Mouse (Mus musculus): Measurements from ENCODE around the gene Dusp13. TPM values are rescaled to one million over a fixed set of nuclear protein-coding genes. Genes with fewer than 3 reads are reported as not detected.

The Dusp13 gene
- polyA plus RNA-seq, 1 experiment from 2014 or later, result not detected

GRCm38 (mm10) chr14:21744169-21744568 is 6.8 kb downstream of the Dusp13 start:
- H3K4me3 ChIP-seq, result no peak overlapping the region
- H3K27ac ChIP-seq (replicated peaks), result no peak overlapping the region
- no peaks in the 10 kb centered on the region for H3K36me3 ChIP-seq
- no peaks in the 10 kb centered on the region for H3K4me1 ChIP-seq
- 90% methylated on average over 1 of the region's 1 CpGs for WGBS
- no peak for DNase-seq (ENCODE audit: low spot score)
- H3K9me3 ChIP-seq (replicated peaks), result no peaks in the 10 kb centered on the region
- H3K27me3 ChIP-seq (ENCODE audit: low read depth, poor library complexity, severe bottlenecking), result 0 out of 2 replicates have a peak, but pooled peaks cover 4% of the 10 kb centered on the region

GRCm38 (mm10) chr14:21742441-21742840 is 8.5 kb downstream of the Dusp13 start:
- 91% methylated on average over 4 of the region's 4 CpGs for WGBS
- Histone ChIP-seq H3K4me1 (no peaks in the 10 kb centered on the region), H3K36me3 (no peaks in the 10 kb centered on the region), H3K9me3 (replicated peaks) (no peaks in the 10 kb centered on the region), H3K27me3 (ENCODE audit: low read depth, poor library complexity, severe bottlenecking) (0 out of 2 replicates have a peak, but pooled peaks cover 4% of the 10 kb centered on the region), H3K4me3 (no peak overlapping the region), H3K27ac (replicated peaks) (no peak overlapping the region)
- DNase-seq (ENCODE audit: low spot score), result no peak

- H3K36me3 ChIP-seq, result no peaks in the 10 kb centered on the region
- no peak overlapping the region for H3K4me3 ChIP-seq
- 13% methylated on average over 4 of the region's 4 CpGs for WGBS
- DNase-seq (ENCODE audit: low spot score), result peak; percentile 87
- H3K27me3 ChIP-seq (ENCODE audit: low read depth, poor library complexity, severe bottlenecking), result 0 out of 2 replicates have a peak, but pooled peaks cover 4% of the 10 kb centered on the region
- H3K27ac ChIP-seq (replicated peaks), result no peak overlapping the region
- no peaks in the 10 kb centered on the region for H3K4me1 ChIP-seq
- H3K9me3 ChIP-seq (replicated peaks), result no peaks in the 10 kb centered on the region
Observed at GRCm38 (mm10) chr14:21741786-21742185, 9.2 kb downstream of the Dusp13 start.

- H3K9me3 ChIP-seq (replicated peaks), result no peaks in the 10 kb centered on the region
- no peaks in the 10 kb centered on the region for H3K36me3 ChIP-seq
- no peak for DNase-seq (ENCODE audit: low spot score)
- H3K4me3 ChIP-seq, result no peak overlapping the region
- WGBS, result 88% methylated on average over 3 of the region's 3 CpGs
- no peaks in the 10 kb centered on the region for H3K4me1 ChIP-seq
- H3K27ac ChIP-seq (replicated peaks), result no peak overlapping the region
- H3K27me3 ChIP-seq (ENCODE audit: low read depth, poor library complexity, severe bottlenecking), result 0 out of 2 replicates have a peak, but pooled peaks cover 4% of the 10 kb centered on the region
Observed at GRCm38 (mm10) chr14:21741314-21741713, 9.7 kb downstream of the Dusp13 start.

DNA sequence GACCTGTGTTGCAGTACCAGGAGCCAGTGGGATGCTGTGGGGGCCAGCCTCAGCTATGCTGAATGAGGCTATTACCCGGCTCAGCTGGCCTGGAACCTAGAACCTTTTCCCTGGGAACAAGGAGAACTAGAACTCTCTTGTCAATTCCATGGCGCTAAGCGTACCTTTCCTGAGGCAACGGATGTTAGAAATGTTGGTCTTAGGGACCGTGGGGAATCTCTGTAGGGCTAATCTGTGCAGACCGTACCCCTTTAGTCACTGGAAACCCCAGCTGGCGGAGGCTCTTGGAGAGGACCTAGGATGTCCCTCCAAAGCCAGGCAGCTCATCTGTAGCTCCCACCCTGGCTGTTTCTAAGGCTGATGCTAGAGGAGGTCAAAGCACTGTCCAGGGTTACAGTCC is 10.6 kb downstream of the Dusp13 start:
- no peaks in the 10 kb centered on the region for H3K4me1 ChIP-seq
- 92% methylated on average over 7 of the region's 7 CpGs for WGBS
- no peak for DNase-seq (ENCODE audit: low spot score)
- H3K9me3 ChIP-seq (replicated peaks), result no peaks in the 10 kb centered on the region
- H3K27me3 ChIP-seq (ENCODE audit: low read depth, poor library complexity, severe bottlenecking), result 0 out of 2 replicates have a peak, but pooled peaks cover 4% of the 10 kb centered on the region
- H3K27ac ChIP-seq (replicated peaks), result no peak overlapping the region
- H3K36me3 ChIP-seq, result no peaks in the 10 kb centered on the region
- H3K4me3 ChIP-seq, result no peak overlapping the region

GRCm38 (mm10) chr14:21733131-21733905 is 17.7 kb downstream of the Dusp13 start:
- DNase-seq (ENCODE audit: low spot score), result no peak
- Histone ChIP-seq H3K27me3 (ENCODE audit: low read depth, poor library complexity, severe bottlenecking) (no peaks in the 10 kb centered on the region; the same call in 1 of the 2 replicates), H3K4me1 (no peaks in the 10 kb centered on the region), H3K9me3 (replicated peaks) (peaks cover 3% of the 10 kb centered on the region; the same call in 1 of the 2 replicates), H3K27ac (replicated peaks) (no peak overlapping the region), H3K4me3 (no peak overlapping the region), H3K36me3 (no peaks in the 10 kb centered on the region)
- WGBS, result 92% methylated on average over 15 of the region's 15 CpGs

GRCm38 (mm10) chr14:21729936-21730335 is 21.0 kb downstream of the Dusp13 start:
- H3K36me3 ChIP-seq, result no peaks in the 10 kb centered on the region
- 90% methylated on average over 4 of the region's 4 CpGs for WGBS
- no peak overlapping the region for H3K4me3 ChIP-seq
- no peaks in the 10 kb centered on the region for H3K4me1 ChIP-seq
- peaks cover 9% of the 10 kb centered on the region for H3K27me3 ChIP-seq (ENCODE audit: low read depth, poor library complexity, severe bottlenecking)
- H3K9me3 ChIP-seq (replicated peaks), result peaks cover 3% of the 10 kb centered on the region; the same call in 1 of the 2 replicates
- no peak for DNase-seq (ENCODE audit: low spot score)
- no peak overlapping the region for H3K27ac ChIP-seq (replicated peaks)

- H3K4me3 ChIP-seq, result no peak overlapping the region
- H3K27me3 ChIP-seq (ENCODE audit: low read depth, poor library complexity, severe bottlenecking), result peaks cover 17% of the 10 kb centered on the region
- H3K4me1 ChIP-seq, result no peaks in the 10 kb centered on the region
- peaks cover 3% of the 10 kb centered on the region; the same call in 1 of the 2 replicates for H3K9me3 ChIP-seq (replicated peaks)
- DNase-seq (ENCODE audit: low spot score), result no peak
- H3K36me3 ChIP-seq, result no peaks in the 10 kb centered on the region
- H3K27ac ChIP-seq (replicated peaks), result no peak overlapping the region
- 87% methylated on average over 6 of the region's 6 CpGs for WGBS
Observed at GRCm38 (mm10) chr14:21729031-21729732, 21.8 kb downstream of the Dusp13 start.

DNA sequence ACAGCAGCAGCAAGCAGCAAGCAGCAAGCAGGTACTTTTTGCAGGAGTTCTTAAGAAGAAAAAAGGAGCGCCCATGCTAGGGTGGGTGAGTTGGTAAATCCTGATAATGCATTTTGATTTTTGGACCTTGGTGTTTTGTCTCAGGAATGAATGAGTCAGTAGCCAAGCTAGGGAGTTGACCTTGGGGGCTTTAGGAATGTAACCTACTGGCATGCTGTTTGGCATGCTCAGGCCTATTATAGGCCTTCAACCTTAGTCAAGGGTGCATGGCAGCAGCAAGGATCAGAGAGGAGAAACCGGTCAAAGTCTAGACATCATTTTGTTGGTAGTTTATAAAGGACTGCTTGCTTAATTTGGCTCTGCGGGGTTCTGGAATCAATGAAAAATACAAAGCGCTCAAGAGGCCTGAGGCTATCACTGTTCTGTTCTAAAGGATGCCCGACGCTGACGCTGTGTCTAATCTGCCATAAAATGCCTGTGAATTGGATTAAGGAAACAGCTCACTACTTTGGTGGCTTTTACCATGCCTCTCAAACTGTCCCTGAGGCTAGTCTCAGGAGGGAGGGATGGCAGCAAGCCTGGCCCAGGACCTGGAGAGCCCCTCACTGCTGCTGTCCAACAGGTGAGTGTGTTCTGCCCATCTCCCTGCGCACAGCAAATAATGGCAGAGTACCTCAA is 28.8 kb downstream of the Dusp13 start:
- no peak overlapping the region for H3K4me3 ChIP-seq
- 58% methylated on average over 8 of the region's 8 CpGs for WGBS
- peak overlapping the region; percentile 13; the same call in 1 of the 2 replicates for H3K27ac ChIP-seq (replicated peaks)
- no peak for DNase-seq (ENCODE audit: low spot score)
- H3K4me1 ChIP-seq, result peaks cover 26% of the 10 kb centered on the region
- no peaks in the 10 kb centered on the region for H3K36me3 ChIP-seq
- H3K9me3 ChIP-seq (replicated peaks), result 0 out of 2 replicates have a peak, but pooled peaks cover 6% of the 10 kb centered on the region
- peaks cover 30% of the 10 kb centered on the region for H3K27me3 ChIP-seq (ENCODE audit: low read depth, poor library complexity, severe bottlenecking)

GRCm38 (mm10) chr14:21720430-21721205 is 30.4 kb downstream of the Dusp13 start:
- Histone ChIP-seq H3K36me3 (no peaks in the 10 kb centered on the region), H3K27ac (replicated peaks) (no peak overlapping the region), H3K4me3 (no peak overlapping the region), H3K9me3 (replicated peaks) (0 out of 2 replicates have a peak, but pooled peaks cover 6% of the 10 kb centered on the region), H3K27me3 (ENCODE audit: low read depth, poor library complexity, severe bottlenecking) (peaks cover 27% of the 10 kb centered on the region), H3K4me1 (peaks cover 29% of the 10 kb centered on the region)
- DNase-seq (ENCODE audit: low spot score), result no peak
- WGBS, result 81% methylated on average over 4 of the region's 4 CpGs

DNA sequence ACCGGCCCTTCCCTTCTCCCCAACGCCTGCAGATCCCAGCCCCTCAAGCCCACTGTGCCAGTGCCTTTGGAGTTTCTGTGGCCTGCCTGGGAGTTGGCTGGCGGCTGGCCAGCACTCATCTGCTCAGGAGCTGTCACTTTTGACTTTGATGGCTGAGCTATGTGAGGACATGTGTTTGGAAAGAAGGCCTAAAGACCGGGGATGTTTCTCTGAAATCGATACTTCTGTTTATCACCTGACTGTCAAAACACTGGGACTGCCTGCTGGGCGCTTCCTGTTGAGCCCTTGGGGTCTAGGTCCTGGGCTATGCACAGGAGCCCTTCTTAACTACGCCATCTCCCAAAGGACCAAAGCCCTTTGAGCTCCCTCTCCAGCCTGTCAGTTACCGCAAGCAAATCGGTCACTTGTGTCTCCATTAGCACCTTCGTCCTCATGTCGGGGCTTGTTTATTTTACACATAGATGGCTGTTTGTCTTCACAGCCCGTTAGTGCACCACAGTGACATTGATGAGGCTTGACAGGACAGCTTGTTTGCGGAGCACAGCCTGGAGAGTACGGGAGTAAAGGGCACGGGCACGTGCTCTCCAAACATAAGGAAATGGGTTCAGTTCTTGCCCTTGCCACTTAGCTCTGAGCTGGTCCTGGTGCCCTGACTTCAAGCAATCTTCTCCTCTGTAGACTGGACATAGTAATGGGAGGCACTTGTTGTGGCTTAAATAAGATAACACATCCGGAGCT is 31.2 kb downstream of the Dusp13 start:
- Histone ChIP-seq H3K4me3 (no peak overlapping the region), H3K4me1 (peaks cover 29% of the 10 kb centered on the region), H3K27me3 (ENCODE audit: low read depth, poor library complexity, severe bottlenecking) (peaks cover 19% of the 10 kb centered on the region), H3K27ac (replicated peaks) (no peak overlapping the region), H3K36me3 (no peaks in the 10 kb centered on the region), H3K9me3 (replicated peaks) (0 out of 2 replicates have a peak, but pooled peaks cover 6% of the 10 kb centered on the region)
- WGBS, result 70% methylated on average over 17 of the region's 17 CpGs
- DNase-seq (ENCODE audit: low spot score), result no peak
